Mouse (Mus musculus): ENCODE results near the gene Apob. TPM values are rescaled to one million over a fixed set of nuclear protein-coding genes. Genes with fewer than 3 reads are reported as not detected.
A peak's percentile ranks its signal among the peaks of the same experiment; 100 is the strongest.

Apob gene
- total and polyA plus RNA-seq, 3 experiments: 0.08 TPM; not detected in 2

GRCm38 (mm10) chr12:7978190-7978884, 889 bp downstream of the Apob start:
- H3K4me1 ChIP-seq (ENCODE audit: control insufficient read depth, insufficient read depth, low read length): no peaks in the 10 kb centered on the region; the same call in 1 of the 2 replicates
- DNase-seq: peak; percentile 21 to 60
- H3K36me3 ChIP-seq (ENCODE audit: control insufficient read depth, insufficient read depth, low read length): no peaks in the 10 kb centered on the region
- WGBS: 54% methylated on average over 13 of the region's 13 CpGs
- TF ChIP-seq CTCF (IDR thresholded peaks at IDR 0.05): peak; percentile 97; the same call in 1 of the 2 replicates
- no peak for TF ChIP-seq POLR2A (IDR thresholded peaks at IDR 0.05; ENCODE audit: insufficient read depth, low read depth, low read length)
- TF ChIP-seq EP300 (IDR thresholded peaks at IDR 0.05; ENCODE audit: insufficient read depth, low read depth, low read length): 0 out of 2 replicates have a peak, but pooled peaks have one; percentile 45
- H3K79me2 ChIP-seq (replicated peaks; ENCODE audit: control insufficient read depth, insufficient read depth, low read length): no peaks in the 10 kb centered on the region
- intact Hi-C loops (cut with DNase I): loop anchor here (10.0 kb wide), 1 partner anchor 204 kb away; no protein-coding TSS in a partner anchor
- no peak overlapping the region for H3K4me3 ChIP-seq
- H3K27ac ChIP-seq: no peak overlapping the region
- no peak overlapping the region for H3K9ac ChIP-seq (ENCODE audit: low read depth, low read length)
- H3K27me3 ChIP-seq (ENCODE audit: control insufficient read depth, insufficient read depth, low read length): no peaks in the 10 kb centered on the region

GRCm38 (mm10) chr12:7984411-7984810, 7.0 kb downstream of the Apob start:
- intact Hi-C loops (cut with DNase I): no loop called here
- no peak overlapping the region for H3K9ac ChIP-seq (ENCODE audit: low read depth, low read length)
- H3K36me3 ChIP-seq (ENCODE audit: control insufficient read depth, insufficient read depth, low read length): no peaks in the 10 kb centered on the region
- TF ChIP-seq POLR2A (IDR thresholded peaks at IDR 0.05; ENCODE audit: insufficient read depth, low read depth, low read length): no peak
- no peak for TF ChIP-seq EP300 (IDR thresholded peaks at IDR 0.05; ENCODE audit: insufficient read depth, low read depth, low read length)
- no peak for TF ChIP-seq CTCF (IDR thresholded peaks at IDR 0.05)
- H3K4me1 ChIP-seq (ENCODE audit: control insufficient read depth, insufficient read depth, low read length): no peaks in the 10 kb centered on the region
- 78% methylated on average over 1 of the region's 1 CpGs for WGBS
- no peaks in the 10 kb centered on the region for H3K79me2 ChIP-seq (replicated peaks; ENCODE audit: control insufficient read depth, insufficient read depth, low read length)
- H3K27me3 ChIP-seq (ENCODE audit: control insufficient read depth, insufficient read depth, low read length): no peaks in the 10 kb centered on the region
- no peak overlapping the region for H3K27ac ChIP-seq
- no peak for DNase-seq
- no peak overlapping the region for H3K4me3 ChIP-seq

GRCm38 (mm10) chr12:7990804-7991203, 13.4 kb downstream of the Apob start:
- Histone ChIP-seq H3K27ac (no peak overlapping the region), H3K4me3 (no peak overlapping the region), H3K27me3 (ENCODE audit: control insufficient read depth, insufficient read depth, low read length) (no peaks in the 10 kb centered on the region), H3K79me2 (replicated peaks; ENCODE audit: control insufficient read depth, insufficient read depth, low read length) (no peaks in the 10 kb centered on the region), H3K9ac (ENCODE audit: low read depth, low read length) (no peak overlapping the region), H3K4me1 (ENCODE audit: control insufficient read depth, insufficient read depth, low read length) (no peaks in the 10 kb centered on the region), H3K36me3 (ENCODE audit: control insufficient read depth, insufficient read depth, low read length) (no peaks in the 10 kb centered on the region)
- TF ChIP-seq EP300 (IDR thresholded peaks at IDR 0.05; ENCODE audit: insufficient read depth, low read depth, low read length) (no peak), CTCF (IDR thresholded peaks at IDR 0.05) (peak; percentile 88), POLR2A (IDR thresholded peaks at IDR 0.05; ENCODE audit: insufficient read depth, low read depth, low read length) (no peak)
- DNase-seq: no peak
- intact Hi-C loops (cut with DNase I): loop anchor here (1.0 to 2.0 kb wide), 2 partner anchors 242 to 315 kb away; no protein-coding TSS in a partner anchor
- WGBS: 6% methylated on average over 3 of the region's 3 CpGs

- H3K27me3 ChIP-seq (ENCODE audit: control insufficient read depth, insufficient read depth, low read length): no peaks in the 10 kb centered on the region
- no peaks in the 10 kb centered on the region for H3K36me3 ChIP-seq (ENCODE audit: control insufficient read depth, insufficient read depth, low read length)
- no peak overlapping the region for H3K9ac ChIP-seq (ENCODE audit: low read depth, low read length)
- H3K27ac ChIP-seq: no peak overlapping the region
- no peaks in the 10 kb centered on the region for H3K4me1 ChIP-seq (ENCODE audit: control insufficient read depth, insufficient read depth, low read length)
- no peak for DNase-seq
- intact Hi-C loops (cut with DNase I): loop anchor here (1.0 to 2.0 kb wide), 2 partner anchors 241 to 315 kb away; no protein-coding TSS in a partner anchor
- WGBS: 6% methylated on average over 1 of the region's 1 CpGs
- no peaks in the 10 kb centered on the region for H3K79me2 ChIP-seq (replicated peaks; ENCODE audit: control insufficient read depth, insufficient read depth, low read length)
- no peak for TF ChIP-seq EP300 (IDR thresholded peaks at IDR 0.05; ENCODE audit: insufficient read depth, low read depth, low read length)
- TF ChIP-seq POLR2A (IDR thresholded peaks at IDR 0.05; ENCODE audit: insufficient read depth, low read depth, low read length): no peak
- TF ChIP-seq CTCF (IDR thresholded peaks at IDR 0.05): no peak
- no peak overlapping the region for H3K4me3 ChIP-seq
Observed at GRCm38 (mm10) chr12:7991570-7991969, 14.1 kb downstream of the Apob start.

GRCm38 (mm10) chr12:8020931-8021330, 43.5 kb downstream of the Apob start:
- H3K4me1 ChIP-seq (ENCODE audit: control insufficient read depth, insufficient read depth, low read length): no peaks in the 10 kb centered on the region
- H3K27ac ChIP-seq: no peak overlapping the region
- H3K79me2 ChIP-seq (replicated peaks; ENCODE audit: control insufficient read depth, insufficient read depth, low read length): no peaks in the 10 kb centered on the region
- DNase-seq: no peak
- no peak overlapping the region for H3K4me3 ChIP-seq
- no peaks in the 10 kb centered on the region for H3K27me3 ChIP-seq (ENCODE audit: control insufficient read depth, insufficient read depth, low read length)
- WGBS: 75% methylated on average over 1 of the region's 1 CpGs
- intact Hi-C loops (cut with DNase I): no loop called here
- TF ChIP-seq EP300 (IDR thresholded peaks at IDR 0.05; ENCODE audit: insufficient read depth, low read depth, low read length) (no peak), CTCF (IDR thresholded peaks at IDR 0.05) (no peak), POLR2A (IDR thresholded peaks at IDR 0.05; ENCODE audit: insufficient read depth, low read depth, low read length) (no peak)
- H3K36me3 ChIP-seq (ENCODE audit: control insufficient read depth, insufficient read depth, low read length): no peaks in the 10 kb centered on the region
- no peak overlapping the region for H3K9ac ChIP-seq (ENCODE audit: low read depth, low read length)

GRCm38 (mm10) chr12:8029520-8029919, 52.1 kb downstream of the Apob start:
- intact Hi-C loops (cut with DNase I): no loop called here
- Histone ChIP-seq H3K27me3 (ENCODE audit: control insufficient read depth, insufficient read depth, low read length) (no peaks in the 10 kb centered on the region), H3K4me1 (ENCODE audit: control insufficient read depth, insufficient read depth, low read length) (no peaks in the 10 kb centered on the region), H3K79me2 (replicated peaks; ENCODE audit: control insufficient read depth, insufficient read depth, low read length) (no peaks in the 10 kb centered on the region), H3K4me3 (no peak overlapping the region), H3K36me3 (ENCODE audit: control insufficient read depth, insufficient read depth, low read length) (no peaks in the 10 kb centered on the region), H3K9ac (ENCODE audit: low read depth, low read length) (no peak overlapping the region), H3K27ac (no peak overlapping the region)
- DNase-seq: no peak
- WGBS: 89% methylated on average over 7 of the region's 7 CpGs
- no peak for TF ChIP-seq CTCF (IDR thresholded peaks at IDR 0.05)
- TF ChIP-seq EP300 (IDR thresholded peaks at IDR 0.05; ENCODE audit: insufficient read depth, low read depth, low read length): no peak
- no peak for TF ChIP-seq POLR2A (IDR thresholded peaks at IDR 0.05; ENCODE audit: insufficient read depth, low read depth, low read length)

All from heart, adult 2 months (tissue).